ENCODE assay signal across 13 mouse cellular contexts in genomic region chr8:83909311-83909710, GRCm38 (mm10). TPM values are rescaled to one million over a fixed set of nuclear protein-coding genes. Genes with fewer than 3 reads are reported as not detected.
DNase-seq lines count a peak whose midpoint lies in the region; ATAC-seq and TF ChIP-seq lines count a peak whose summit lies in the region.
"Had no signal": no experiment of that assay in that cellular context is flagged by ENCODE, and none has a peak within 500 bp of the region (broad histone marks: within the 10 kb centered on the region; RNA-seq: fewer than 3 reads in every experiment).

No protein-coding gene starts in this region.

- no peaks in the 10 kb centered on the region for H3K9me3 ChIP-seq in forebrain, embryonic 10.5 days
- H3K9me3 ChIP-seq in forebrain, embryonic 11.5 days (ENCODE audit: control insufficient read depth, low read length), result no peaks in the 10 kb centered on the region
- no peaks in the 10 kb centered on the region for H3K9me3 ChIP-seq in hindbrain, embryonic 14.5 days (ENCODE audit: control insufficient read depth, low read length)
- H3K9me3 ChIP-seq: G1E; kidney, embryonic 15.5 days had no signal

- TF ChIP-seq POLR2A in cortical plate, adult 2 months (IDR thresholded peaks at IDR 0.05; ENCODE audit: extremely low read depth, insufficient read depth, low read length), result no peak

- 58% methylated on average over 8 of the region's 8 CpGs for WGBS in forebrain, embryonic 10.5 days
- WGBS in forebrain, embryonic 11.5 days, result 55% methylated on average over 8 of the region's 8 CpGs
- WGBS in hindbrain, embryonic 14.5 days, result 41% methylated on average over 8 of the region's 8 CpGs

- no peak for DNase-seq in forebrain, embryonic 10.5 days (ENCODE audit: extremely low spot score, low spot score)
- DNase-seq in forebrain, embryonic 11.5 days (ENCODE audit: low spot score), result no peak
- DNase-seq in left cerebral cortex, postnatal 10 days (ENCODE audit: extremely low spot score in 1 of 2, low spot score in 2 of 2), result peak; percentile 53 to 63
- no peak for DNase-seq in left cerebral cortex, adult 9 months (ENCODE audit: low spot score in 2 of 2)
- DNase-seq in hindbrain, embryonic 14.5 days (ENCODE audit: low spot score), result no peak
- DNase-seq in thymus, postnatal 0 days (ENCODE audit: low spot score), result no peak
- DNase-seq in MN1 (ENCODE audit: low spot score), result no peak
- DNase-seq: embryo, embryonic 11 days; lung, adult 2 months; thymus, adult 2 months had no signal

- intact Hi-C loops in left cerebral cortex, postnatal 10 days (cut with DNase I), result no loop called here

- H3K4me3 ChIP-seq in forebrain, embryonic 10.5 days, result no peak overlapping the region
- no peak overlapping the region for H3K4me3 ChIP-seq in forebrain, embryonic 11.5 days (ENCODE audit: low read depth, low read length)
- H3K4me3 ChIP-seq in cortical plate, adult 2 months (ENCODE audit: insufficient read depth, low read length), result no peak overlapping the region
- no peak overlapping the region for H3K4me3 ChIP-seq in hindbrain, embryonic 14.5 days (replicated peaks; ENCODE audit: low read length)
- H3K4me3 ChIP-seq: kidney, embryonic 15.5 days had no signal

- 0 out of 2 replicates have a peak overlapping the region, but pooled peaks have one; percentile 20 for H3K27ac ChIP-seq in forebrain, embryonic 10.5 days
- no peak overlapping the region for H3K27ac ChIP-seq in forebrain, embryonic 11.5 days (ENCODE audit: low read depth, low read length)
- peak overlapping the region; percentile 75 for H3K27ac ChIP-seq in cortical plate, adult 2 months (ENCODE audit: insufficient read depth, low read length)
- no peak overlapping the region for H3K27ac ChIP-seq in hindbrain, embryonic 14.5 days
- H3K27ac ChIP-seq: kidney, embryonic 15.5 days had no signal

- H3K36me3 ChIP-seq in forebrain, embryonic 10.5 days (replicated peaks), result peaks cover 35% of the 10 kb centered on the region
- no peaks in the 10 kb centered on the region for H3K36me3 ChIP-seq in forebrain, embryonic 11.5 days (ENCODE audit: control insufficient read depth, insufficient read depth, low read length)
- H3K36me3 ChIP-seq in hindbrain, embryonic 14.5 days (replicated peaks; ENCODE audit: control insufficient read depth, insufficient read depth), result peaks cover 13% of the 10 kb centered on the region

- no peak overlapping the region for H3K9ac ChIP-seq in forebrain, embryonic 11.5 days (ENCODE audit: low read length)
- peak overlapping the region; percentile 20; the same call in 1 of the 2 replicates for H3K9ac ChIP-seq in hindbrain, embryonic 14.5 days
- H3K9ac ChIP-seq: kidney, embryonic 15.5 days had no signal

- no peak for ATAC-seq in forebrain, embryonic 11.5 days (replicated peaks; ENCODE audit: low FRiP score)
- peak; percentile 26; the same call in 1 of the 2 replicates for ATAC-seq in hindbrain, embryonic 14.5 days (ENCODE audit: low FRiP score)

- TF ChIP-seq CTCF in cortical plate, adult 2 months (IDR thresholded peaks at IDR 0.05; ENCODE audit: extremely low read depth, insufficient read depth, low read length), result no peak

- H3K4me1 ChIP-seq in forebrain, embryonic 10.5 days, result peaks cover 31% of the 10 kb centered on the region
- H3K4me1 ChIP-seq in forebrain, embryonic 11.5 days (replicated peaks; ENCODE audit: control insufficient read depth, insufficient read depth, low read length), result peaks cover 6% of the 10 kb centered on the region
- H3K4me1 ChIP-seq in cortical plate, adult 2 months (ENCODE audit: control insufficient read depth, insufficient read depth, low read length), result peaks cover 14% of the 10 kb centered on the region
- H3K4me1 ChIP-seq in hindbrain, embryonic 14.5 days (replicated peaks; ENCODE audit: control insufficient read depth, insufficient read depth, low read length), result peaks cover 16% of the 10 kb centered on the region

- H3K27me3 ChIP-seq in forebrain, embryonic 10.5 days (ENCODE audit: poor library complexity, severe bottlenecking), result no peaks in the 10 kb centered on the region
- H3K27me3 ChIP-seq in forebrain, embryonic 11.5 days (ENCODE audit: control insufficient read depth, insufficient read depth, low read length), result no peaks in the 10 kb centered on the region
- no peaks in the 10 kb centered on the region for H3K27me3 ChIP-seq in hindbrain, embryonic 14.5 days (ENCODE audit: control insufficient read depth, insufficient read depth, low read length)
- H3K27me3 ChIP-seq: kidney, embryonic 15.5 days had no signal

- no peak overlapping the region for H3K4me2 ChIP-seq in forebrain, embryonic 11.5 days (ENCODE audit: low read depth, low read length, severe bottlenecking)
- no peak overlapping the region for H3K4me2 ChIP-seq in hindbrain, embryonic 14.5 days (replicated peaks)
- H3K4me2 ChIP-seq: kidney, embryonic 15.5 days had no signal

RNA-seq across cellular contexts. Expression of gene Adgrl1, which starts 9.4 kb away (rescaled TPM):
- 11.1 and 12.5 TPM in 2 replicates for polyA plus RNA-seq in forebrain, embryonic 10.5 days (2016; fragmentation: Nextera tagmentation; extraction: Ambion mirVana)
- polyA plus RNA-seq in forebrain, embryonic 11.5 days (2014; fragmentation: Nextera tagmentation; extraction: Ambion mirVana), result 24.5 and 27.8 TPM in 2 replicates
- total RNA-seq in left cerebral cortex, postnatal 10 days (2021), result 100 to 1,000 TPM; 445 to 464 TPM
- polyA plus RNA-seq in cortical plate, adult 2 months (2012; rRNA removed), result 236 and 241 TPM in 2 replicates
- 67.1 and 72.0 TPM in 2 replicates for polyA plus RNA-seq in hindbrain, embryonic 14.5 days (2014; fragmentation: Nextera tagmentation; extraction: Ambion mirVana)
- polyA plus RNA-seq in thymus, postnatal 0 days (2015; fragmentation: Nextera tagmentation; extraction: Ambion mirVana), result 7.8 and 14.3 TPM in 2 replicates

RNA-seq across cellular contexts. Expression of gene Gm10644, which starts 45.7 kb away (rescaled TPM):
- polyA plus RNA-seq in forebrain, embryonic 10.5 days (2016; fragmentation: Nextera tagmentation; extraction: Ambion mirVana), result 0.94 and 1.2 TPM in 2 replicates
- 0.92 and 1.2 TPM in 2 replicates for polyA plus RNA-seq in forebrain, embryonic 11.5 days (2014; fragmentation: Nextera tagmentation; extraction: Ambion mirVana)
- total RNA-seq in left cerebral cortex, postnatal 10 days (2021), result under 1 TPM in 1 of 2 experiments, not detected in 1; 0.11 TPM
- polyA plus RNA-seq in cortical plate, adult 2 months (2012; rRNA removed), result 0.52 and 0.62 TPM in 2 replicates
- polyA plus RNA-seq in hindbrain, embryonic 14.5 days (2014; fragmentation: Nextera tagmentation; extraction: Ambion mirVana), result 0.76 and 1.1 TPM in 2 replicates
- 0.10 and 0.18 TPM in 2 replicates for polyA plus RNA-seq in thymus, postnatal 0 days (2015; fragmentation: Nextera tagmentation; extraction: Ambion mirVana)

RNA-seq across cellular contexts. Expression of gene Asf1b, which starts 46.0 kb away (rescaled TPM):
- polyA plus RNA-seq in forebrain, embryonic 10.5 days (2016; fragmentation: Nextera tagmentation; extraction: Ambion mirVana), result 112 and 114 TPM in 2 replicates
- 92.7 and 94.0 TPM in 2 replicates for polyA plus RNA-seq in forebrain, embryonic 11.5 days (2014; fragmentation: Nextera tagmentation; extraction: Ambion mirVana)
- total RNA-seq in left cerebral cortex, postnatal 10 days (2021), result 1 to 10 TPM; 1.1 TPM
- 1.2 and 1.4 TPM in 2 replicates for polyA plus RNA-seq in cortical plate, adult 2 months (2012; rRNA removed)
- 10.5 and 10.7 TPM in 2 replicates for polyA plus RNA-seq in hindbrain, embryonic 14.5 days (2014; fragmentation: Nextera tagmentation; extraction: Ambion mirVana)
- 117 and 135 TPM in 2 replicates for polyA plus RNA-seq in thymus, postnatal 0 days (2015; fragmentation: Nextera tagmentation; extraction: Ambion mirVana)

Comparison
In these comparisons a context has a peak if more than half of its experiments do, and no peak if none do; other contexts are left out.
1. DNase-seq: peak in left cerebral cortex, postnatal 10 days (2 of 2); none in forebrain, embryonic 10.5 days (single experiment), forebrain, embryonic 11.5 days (single experiment), left cerebral cortex, adult 9 months (0 of 2), hindbrain, embryonic 14.5 days (single experiment), thymus, postnatal 0 days (single experiment) and MN1 (single experiment).
2. H3K27ac ChIP-seq: peak in forebrain, embryonic 10.5 days (single experiment) and cortical plate, adult 2 months (single experiment); none in forebrain, embryonic 11.5 days (single experiment) and hindbrain, embryonic 14.5 days (single experiment).